Mouse (Mus musculus) adrenal gland, postnatal 14 days (tissue): Measurements from ENCODE around the gene Gfod2. TPM values are rescaled to one million over a fixed set of nuclear protein-coding genes. Genes with fewer than 3 reads are reported as not detected.

ENCODE experiments used
- DNase-seq: peaks from one replicate; pipeline ENCODE4 v3.0.0; 2021; ENCODE audit warnings: mixed read lengths
- total RNA-seq: library from RNA; stranded (reverse); gene quantifications from 2 replicates; pipeline ENCODE4 v1.2.3, GENCODE M21; 2021

Gfod2 gene
- total RNA-seq, 1 experiment from 2014 or later: 7.8 TPM

DNA sequence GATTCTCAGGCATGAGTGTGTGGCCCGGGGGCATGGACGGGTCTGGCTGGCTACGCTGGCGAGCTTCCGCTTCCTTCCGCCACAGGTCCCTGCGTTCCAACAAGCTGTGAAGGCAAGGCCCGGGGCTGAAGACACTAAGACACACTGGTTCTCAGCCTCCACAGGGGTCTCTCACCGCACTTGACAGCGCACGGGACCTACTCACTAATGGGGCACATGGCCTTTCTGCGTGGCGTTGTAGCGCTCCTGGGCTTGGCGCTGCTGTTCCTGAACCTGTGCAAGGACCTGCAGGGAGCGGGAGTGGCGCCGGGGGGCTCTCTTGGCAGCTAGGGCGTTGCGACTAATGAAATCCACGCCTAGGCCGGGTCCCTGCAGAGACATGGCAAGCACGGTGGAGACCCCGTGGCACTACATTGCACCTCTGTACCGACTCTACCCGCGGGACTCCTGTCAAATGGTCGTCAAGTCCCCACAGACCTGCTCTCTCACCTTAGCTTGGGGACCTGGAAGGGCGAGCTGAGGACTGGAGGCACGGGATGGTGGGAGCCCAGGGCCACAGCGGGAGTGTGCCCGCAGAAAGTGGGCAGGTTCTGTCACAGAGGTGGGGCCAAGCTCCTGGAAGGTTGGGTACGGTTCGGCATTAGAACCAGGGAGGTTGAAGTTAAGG, 54.2 kb downstream of the Gfod2 start:
- no peak for DNase-seq

DNA sequence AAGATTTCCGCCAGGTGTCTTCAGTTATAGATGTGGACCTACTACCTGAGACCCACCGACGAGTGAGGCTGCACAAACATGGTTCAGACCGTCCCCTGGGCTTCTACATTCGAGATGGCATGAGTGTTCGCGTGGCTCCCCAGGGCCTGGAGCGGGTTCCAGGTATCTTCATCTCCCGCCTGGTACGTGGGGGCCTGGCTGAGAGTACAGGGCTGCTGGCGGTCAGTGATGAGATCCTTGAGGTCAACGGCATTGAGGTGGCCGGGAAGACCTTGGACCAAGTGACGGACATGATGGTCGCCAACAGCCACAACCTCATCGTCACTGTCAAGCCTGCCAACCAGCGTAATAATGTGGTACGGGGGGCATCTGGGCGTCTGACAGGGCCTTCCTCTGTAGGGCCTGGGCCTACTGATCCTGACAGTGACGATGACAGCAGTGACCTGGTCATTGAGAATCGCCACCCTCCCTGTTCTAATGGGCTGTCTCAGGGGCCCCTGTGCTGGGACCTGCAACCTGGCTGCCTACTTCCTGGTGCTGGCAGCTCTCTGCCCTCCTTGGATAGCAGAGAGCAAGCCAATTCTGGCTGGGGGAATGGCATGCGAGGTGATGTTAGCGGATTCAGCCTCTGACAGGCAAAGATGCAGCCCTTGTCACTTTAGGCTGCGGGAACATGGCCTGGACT, 55.6 kb downstream of the Gfod2 start:
- no peak for DNase-seq

DNA sequence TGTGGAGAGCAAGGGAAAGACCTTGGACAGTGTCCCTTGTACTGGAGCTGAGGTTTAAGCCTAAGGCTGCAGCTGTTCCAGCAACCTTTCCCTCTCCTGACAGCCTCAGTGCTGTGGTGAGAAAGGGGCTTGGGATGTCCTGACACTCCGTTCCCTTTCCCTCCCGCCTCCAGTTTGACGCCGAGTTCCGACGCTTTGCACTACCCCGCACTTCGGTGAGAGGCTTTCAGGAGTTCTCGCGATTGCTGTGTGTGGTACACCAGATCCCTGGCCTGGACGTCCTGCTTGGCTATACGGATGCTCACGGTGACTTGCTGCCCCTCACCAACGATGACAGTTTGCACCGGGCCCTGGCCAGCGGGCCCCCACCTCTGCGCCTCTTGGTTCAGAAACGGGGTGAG, 56.5 kb downstream of the Gfod2 start:
- no peak for DNase-seq

DNA sequence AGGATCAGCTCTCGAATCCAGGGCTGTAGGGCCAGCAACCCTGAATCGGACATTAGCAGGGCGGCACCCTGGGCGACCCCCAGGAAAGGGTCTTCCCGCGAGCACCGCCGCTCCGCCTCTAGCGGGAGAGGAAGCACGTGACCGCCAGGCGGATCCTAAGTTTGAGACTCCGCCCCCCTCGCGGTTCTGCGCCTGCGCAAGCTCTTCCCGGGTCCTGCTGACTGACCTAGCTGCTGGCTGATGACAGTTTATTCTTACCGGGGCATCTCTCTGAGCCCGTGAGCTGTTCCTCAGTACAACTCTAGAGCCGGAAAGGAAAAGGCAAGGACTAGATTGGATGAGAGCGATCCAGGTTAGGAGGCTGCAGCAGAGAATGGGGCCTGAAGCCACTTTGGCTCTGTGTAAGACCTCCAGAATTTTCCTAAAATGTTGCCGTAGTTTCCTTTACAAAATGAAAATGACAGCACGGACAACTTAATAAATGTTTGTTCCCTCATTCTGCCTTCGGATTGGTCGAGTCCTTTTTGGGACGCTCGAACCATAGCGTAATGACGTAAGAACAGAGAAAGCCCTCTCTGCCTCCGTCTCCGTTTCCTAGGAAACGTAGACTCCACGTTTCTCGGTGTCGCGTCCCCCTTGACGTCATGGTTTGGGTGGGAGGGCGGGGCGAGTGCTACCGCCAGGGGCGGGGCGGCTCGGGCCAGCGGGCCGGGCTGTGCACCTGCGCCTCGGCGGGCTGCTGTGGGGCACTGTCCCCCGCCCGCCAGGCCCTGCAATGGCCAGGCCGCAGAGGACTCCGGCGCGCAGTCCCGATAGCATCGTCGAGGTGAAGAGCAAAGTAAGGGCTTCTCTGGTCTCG, 57.3 kb downstream of the Gfod2 start, which contains the start of the genes Acd and Pard6a:
Acd (minus strand) TSS at position 137 of the 859 bp plus-strand sequence.
Pard6a (plus strand) TSS at position 183 of the 859 bp plus-strand sequence.
- peak; percentile 98 for DNase-seq

DNA sequence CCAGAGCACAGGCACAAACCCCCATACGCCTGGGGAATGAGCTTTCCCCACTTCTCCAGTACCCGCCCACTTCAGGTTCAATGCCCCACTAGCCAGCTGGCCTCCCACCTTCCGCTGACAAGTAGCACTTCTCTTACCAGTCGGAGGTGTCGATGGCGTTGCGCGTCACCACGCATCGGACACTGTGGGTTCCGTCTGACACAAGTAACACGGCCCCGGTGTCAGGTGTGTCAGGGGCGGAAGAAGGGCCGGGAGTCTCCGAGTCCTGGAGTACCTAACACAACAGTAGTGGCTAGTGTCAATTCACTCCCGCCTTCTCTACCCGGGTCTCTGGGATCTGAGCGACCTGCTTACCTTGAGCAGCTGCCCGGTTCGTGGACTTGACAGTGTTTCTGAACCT, 57.9 kb downstream of the Gfod2 start:
- DNase-seq: peak; percentile 68

DNA sequence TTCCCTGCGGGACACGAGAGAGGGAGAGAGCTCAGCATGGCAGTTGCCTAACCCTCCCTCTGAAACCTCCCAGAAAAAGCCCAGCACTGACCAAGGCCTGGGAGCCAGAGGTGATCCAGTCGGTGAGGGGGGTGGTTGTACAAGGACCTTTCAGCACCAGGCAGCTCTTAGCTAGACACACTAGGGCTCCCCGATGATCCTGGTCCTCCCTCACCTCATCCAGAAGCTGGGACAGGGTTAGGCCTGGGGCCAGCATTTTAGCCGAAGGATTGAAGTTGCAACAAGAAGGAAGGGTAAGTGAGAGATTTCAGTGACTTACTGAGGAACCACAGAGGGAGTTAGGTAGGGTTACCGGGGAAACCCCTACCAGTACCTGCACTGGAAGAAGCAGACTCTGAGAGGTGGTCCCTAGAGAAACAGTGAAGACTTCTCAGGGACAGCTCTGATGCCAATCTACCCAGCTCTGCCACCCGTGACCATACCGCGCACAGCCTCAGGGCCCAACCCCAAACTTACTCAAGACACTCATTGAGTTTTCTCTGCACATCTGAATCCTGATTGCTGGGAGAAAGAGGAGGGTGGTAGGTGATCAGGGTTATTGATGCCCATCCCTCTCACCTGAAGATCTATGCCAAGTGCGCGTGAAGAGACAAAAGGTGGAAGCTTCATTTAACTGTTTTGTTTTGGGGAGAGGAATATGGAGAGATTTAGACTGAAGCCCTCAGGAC, 58.8 kb downstream of the Gfod2 start:
- no peak for DNase-seq

DNA sequence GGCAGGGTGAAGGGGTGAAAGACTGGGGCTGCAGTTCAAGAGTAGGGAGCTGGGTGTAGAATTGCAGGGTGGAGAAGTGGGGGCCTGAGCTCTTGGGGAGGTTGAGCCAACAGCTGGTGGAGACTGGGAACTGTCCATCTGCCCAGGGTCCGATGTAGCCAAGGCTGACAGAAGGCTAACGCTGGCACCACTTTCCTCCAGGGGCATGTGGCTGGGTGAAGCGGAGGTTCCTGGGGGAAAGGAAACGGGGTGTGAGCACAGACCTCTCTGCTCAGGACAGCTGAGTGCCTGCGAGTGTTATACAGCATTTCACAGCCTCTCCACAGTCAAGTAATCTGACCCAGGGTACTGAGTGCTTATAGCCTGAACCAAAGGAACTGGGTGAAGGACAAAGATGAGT, 59.7 kb downstream of the Gfod2 start:
- no peak for DNase-seq

DNA sequence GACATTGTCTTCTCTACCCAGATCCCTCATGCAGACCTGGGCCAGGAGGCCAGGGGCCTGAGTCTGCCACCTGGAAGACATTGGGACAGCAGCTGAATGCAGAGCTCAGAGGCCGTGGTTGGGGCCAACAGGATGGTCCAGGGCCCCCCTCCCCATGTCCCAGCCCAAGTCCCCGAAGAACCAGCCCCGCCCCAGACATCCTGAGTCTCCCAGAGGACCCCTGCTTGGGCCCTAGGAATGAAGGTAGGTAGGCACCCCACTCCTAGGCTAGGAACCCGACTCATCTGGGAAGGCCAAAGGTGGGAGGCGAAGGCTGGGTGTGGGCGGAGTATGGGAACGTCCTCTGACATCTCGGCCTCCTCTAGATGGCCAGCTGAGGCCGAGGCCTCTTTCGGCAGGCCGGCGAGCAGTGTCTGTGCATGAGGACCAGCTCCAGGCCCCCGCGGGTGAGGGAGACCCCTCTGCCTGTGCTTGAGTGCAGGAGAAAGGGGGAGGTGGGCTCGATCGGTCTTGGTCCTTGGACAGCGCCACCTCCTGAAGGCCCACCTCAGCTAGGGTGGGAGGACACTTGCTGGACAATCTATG, 61.2 kb downstream of the Gfod2 start:
- DNase-seq: no peak

DNA sequence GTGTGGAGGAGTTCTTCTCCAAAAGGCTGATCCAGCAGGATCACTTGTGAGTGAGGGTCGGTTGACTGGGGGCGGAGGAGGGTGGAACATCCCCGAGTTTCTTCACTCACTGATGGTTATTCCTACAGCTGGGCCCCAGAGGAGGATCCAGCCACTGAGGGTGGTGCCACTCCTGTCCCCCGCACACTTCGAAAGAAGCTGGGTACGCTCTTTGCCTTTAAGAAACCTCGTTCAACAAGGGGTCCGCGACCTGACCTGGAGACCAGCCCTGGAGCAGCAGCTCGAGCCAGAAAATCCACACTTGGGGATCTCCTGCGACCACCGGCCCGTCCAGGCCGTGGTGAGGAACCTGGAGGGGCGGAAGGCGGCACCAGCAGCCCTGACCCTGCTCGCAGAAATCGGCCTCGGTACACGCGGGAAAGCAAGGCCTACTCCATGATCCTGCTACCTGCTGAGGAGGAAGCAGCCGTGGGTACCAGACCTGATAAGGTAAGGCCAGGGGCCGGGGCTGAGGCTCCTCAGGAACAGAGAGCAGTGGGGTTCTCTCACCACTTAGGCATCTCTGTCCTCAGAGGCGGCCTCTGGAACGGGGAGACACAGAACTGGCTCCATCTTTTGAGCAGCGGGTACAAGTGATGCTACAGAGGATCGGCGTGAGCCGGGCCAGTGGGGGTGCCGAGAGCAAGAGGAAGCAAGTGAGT, 63.2 kb downstream of the Gfod2 start:
- DNase-seq: no peak

DNA sequence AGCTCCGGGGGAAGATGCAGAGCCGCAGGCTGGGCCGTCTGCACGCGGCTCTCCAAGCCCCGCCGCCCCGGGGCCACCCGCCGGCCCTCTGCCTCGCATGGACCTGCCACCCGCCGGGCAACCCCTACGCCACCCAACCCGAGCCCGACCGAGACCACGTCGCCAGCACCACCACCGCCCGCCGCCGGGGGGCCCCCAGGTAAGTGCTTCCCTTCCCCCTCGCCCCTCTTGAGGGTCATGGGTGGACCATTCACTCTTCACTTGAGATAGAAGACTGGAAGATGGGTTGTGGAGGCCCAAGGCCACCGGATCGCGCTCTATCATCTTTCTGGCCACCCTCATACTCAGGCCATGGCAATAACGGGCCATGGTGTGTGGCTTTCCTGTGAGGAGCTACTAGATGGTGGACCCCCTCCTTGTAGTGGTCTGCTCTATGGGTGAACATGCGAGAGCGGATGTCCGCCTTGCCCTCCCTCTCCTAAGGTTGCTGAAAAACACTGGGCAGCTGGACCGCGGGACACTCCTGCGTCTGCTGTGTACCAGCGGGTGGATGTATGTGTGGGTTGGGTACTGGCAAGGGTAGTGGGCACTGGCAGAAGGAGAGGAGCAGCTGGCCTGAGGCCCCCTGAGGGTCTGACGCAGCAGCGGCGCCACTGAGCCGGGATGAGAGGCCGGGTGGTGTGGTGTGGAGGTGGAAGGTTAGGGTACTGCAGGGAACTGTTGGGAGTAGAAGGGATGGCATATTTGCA, 64.2 kb downstream of the Gfod2 start:
- peak; percentile 50 for DNase-seq

DNA sequence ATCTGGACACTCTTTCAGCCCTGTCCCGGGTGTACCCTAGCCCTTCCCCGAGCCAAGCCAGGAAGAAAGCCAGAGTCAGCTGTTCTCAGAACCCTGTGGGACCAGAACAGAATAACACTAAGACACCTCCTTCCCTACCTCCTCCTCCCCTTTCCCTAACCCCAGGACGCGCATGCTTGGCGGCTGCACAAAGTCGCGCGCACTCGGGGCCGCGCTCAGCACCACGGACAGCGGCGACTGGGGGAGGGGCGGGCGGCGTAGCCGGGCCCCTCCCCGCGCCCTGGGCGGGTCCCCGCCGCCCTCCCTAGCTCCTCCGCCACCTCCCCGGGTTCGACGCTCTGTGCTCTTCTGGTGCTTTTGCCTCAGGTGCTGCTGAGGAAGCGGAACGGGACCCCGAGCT, 64.8 kb downstream of the Gfod2 start:
- DNase-seq: peak; percentile 90

DNA sequence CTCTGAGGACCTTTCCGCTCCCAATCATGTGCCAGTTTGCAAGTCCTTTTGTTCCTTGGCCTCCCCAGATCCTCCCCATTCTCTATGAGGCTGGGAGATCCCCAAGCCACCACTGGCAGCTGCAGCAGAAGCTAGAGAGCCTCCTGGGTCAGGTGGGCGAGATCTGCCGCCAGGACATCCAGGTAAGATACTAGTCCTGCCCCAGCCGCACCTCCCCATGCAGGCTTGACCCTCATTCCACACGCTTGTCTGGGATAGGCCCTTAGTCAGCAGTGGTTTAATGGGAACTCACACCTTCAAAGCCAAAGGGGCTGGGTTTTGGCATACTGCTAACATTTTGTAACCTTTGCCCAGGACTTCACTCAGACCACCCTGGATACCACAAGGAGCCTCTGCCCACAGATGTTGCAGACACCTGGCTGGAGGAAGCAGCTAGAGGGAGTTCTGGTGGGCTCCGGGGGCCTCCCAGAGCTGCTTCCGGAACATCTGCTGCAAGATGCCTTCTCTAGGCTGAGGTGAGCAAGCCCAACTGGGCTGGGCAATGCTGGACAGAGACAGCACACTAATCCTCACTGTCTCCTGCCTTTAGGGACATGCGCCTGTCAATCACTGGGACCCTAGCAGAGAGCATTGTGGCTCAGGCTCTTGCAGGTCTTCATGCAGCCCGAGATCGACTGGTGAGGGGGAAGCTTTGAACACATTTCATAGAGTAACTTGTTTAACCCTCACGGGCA, 65.8 kb downstream of the Gfod2 start:
- no peak for DNase-seq

DNA sequence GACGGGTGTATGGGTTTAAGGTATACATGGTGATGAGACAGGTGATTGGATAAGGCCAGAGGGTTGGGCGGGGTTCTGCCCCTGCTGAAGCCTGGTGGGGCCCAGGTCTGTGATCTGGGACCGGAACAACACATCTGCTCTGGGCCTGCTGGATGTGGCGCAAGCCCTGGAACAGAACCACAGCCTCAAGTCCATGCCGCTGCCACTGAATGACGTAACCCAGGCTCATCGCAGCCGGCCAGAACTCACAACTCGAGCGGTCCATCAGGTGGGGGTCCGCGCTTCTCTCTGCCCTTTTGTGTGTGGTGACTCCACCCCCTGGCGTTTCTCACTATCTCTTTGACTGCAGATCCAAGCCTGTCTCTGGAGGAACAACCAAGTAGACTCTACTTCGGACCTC, 67.5 kb downstream of the Gfod2 start:
- no peak for DNase-seq

DNA sequence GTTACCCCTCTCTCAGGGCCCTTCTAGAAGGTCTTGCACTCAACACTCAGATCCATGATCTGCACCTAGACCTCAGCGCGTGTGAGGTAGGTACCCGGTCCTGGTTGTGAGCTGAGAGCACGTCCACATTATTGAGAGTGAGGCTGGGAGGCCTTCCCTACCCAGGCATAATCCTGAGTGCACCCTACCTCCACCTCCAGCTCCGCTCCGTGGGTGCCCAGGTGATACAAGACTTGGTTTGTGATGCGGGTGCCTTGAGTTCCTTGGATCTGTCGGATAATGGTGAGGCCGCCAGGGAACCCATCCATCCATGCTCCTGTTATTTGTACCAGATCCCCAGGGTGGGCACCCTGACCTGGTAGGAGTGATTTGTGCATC, 68.5 kb downstream of the Gfod2 start:
- DNase-seq: no peak

DNA sequence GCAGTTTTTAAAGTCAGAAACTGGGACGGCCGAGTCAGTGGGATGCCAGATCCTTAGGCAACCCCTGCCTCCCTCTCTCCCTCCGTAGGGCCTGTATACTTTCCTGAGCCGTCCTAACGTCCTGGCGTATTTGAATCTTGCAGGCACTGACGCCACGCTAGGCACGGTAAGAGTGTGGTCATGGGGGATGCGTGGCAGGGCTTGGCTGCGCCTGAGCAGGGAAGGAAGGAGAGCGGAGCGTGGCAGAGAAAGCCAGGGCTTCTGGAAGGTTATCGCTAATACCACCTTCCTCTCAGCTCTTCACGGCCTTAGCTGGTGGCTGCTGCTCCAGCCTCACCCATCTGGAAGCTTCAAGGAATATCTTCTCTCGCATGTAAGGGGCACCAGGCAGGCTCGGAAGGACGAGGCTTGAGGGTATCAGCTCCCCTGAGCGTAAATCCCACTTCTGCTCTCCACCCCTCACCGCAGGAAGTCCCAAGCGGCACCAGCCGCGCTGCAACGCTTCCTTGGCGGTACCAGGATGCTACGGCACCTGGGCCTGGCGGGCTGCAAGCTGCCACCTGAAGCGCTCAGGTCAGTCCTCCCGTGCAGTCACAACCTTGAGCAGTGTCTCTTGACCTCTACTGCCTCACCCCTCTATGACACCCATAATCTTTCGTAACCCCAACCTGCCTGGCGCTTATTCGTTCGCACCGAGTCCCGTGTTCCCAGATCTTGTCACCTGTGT, 69.0 kb downstream of the Gfod2 start:
- no peak for DNase-seq

DNA sequence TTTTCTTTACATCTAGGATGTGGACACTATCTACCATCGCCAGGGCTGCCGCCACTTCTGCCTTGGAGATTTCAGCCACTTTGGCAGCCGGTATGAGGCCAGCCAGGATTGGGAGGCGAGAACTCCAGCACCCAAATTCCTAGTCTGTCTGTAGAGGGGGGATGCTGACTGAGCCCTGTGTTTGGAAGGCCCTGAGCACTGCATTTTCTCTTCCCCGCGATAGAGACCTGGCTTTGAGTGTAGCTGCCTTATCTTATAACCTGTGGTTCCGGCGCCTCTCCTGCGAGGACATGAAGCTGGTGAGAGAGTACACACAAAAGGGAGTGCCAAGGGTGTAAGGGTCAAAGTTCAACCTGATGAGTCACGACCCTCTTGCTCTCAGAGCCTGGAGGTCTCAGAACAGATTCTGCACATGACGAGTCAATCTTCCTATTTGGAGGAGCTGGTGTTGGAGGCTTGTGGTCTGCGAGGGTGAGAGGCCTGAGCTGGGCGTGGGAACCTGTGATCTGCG, 70.2 kb downstream of the Gfod2 start:
- DNase-seq: no peak

DNA sequence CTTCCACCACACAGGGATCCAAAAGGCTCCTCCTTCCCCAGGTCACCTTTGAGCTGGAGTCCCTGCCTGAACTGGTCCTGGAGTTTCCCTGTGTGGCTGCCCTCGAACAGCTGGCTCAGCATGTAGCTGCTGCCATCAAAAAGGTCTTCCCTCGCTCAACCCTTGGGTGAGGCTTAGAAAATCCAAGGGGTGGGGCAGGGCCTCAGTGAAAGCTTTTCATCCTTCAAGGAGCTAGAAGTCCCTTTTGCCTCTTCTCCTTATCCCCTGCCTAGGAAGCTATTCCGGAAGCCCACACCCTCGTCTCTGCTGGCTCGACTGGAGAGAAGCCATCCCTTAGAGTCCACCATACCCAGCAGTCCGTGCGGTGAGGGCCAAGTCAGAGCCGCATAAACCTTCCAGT, 71.0 kb downstream of the Gfod2 start:
- no peak for DNase-seq

DNA sequence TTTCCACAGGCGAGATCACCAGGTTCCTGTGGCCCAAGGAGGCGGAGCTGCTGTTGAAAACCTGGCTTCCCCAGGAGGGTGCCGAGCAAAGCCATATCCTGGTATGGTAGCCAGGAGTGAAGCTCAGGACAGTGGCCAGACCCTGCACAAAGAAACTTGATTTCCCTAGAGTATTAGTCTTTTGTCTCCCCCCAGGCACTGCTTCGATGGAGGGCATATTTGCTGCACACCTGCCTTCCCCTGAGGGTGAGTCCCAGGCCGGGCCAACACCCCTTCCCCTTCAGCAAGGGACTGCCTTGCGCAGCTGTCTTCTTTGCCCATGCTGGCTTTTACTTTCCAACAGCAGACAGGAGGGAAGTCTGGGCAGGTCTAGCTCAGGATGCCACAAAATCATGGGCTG, 71.9 kb downstream of the Gfod2 start:
- no peak for DNase-seq

DNA sequence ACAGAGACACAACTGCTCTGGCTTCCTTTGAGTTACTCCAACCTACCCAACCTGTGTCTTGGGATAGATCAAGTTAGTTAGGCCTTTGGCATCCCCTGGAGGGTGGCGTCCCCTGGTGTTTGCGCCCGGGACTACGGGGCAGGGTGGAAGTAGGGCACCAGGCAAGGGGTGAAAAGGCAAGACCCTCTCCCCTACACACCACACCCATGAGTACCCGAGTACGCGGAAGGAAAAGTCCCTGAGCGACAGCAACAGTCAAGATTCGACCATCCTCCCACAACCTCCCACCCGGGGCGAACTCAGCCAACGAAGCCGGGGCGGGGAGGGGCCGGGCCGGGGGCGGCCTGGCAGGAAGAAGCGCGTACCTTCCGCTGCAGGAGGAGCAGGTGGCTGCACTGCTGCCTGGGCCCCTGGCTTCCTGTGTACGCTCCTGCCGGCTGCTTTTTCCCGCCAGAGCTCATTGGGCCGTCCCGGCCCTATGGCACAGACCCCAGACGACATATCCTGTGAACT, 72.6 kb downstream of the Gfod2 start, which contains the start of gene Carmil2:
Carmil2 (plus strand) TSS at position 479 of the 513 bp plus-strand sequence.
- peak; percentile 84 for DNase-seq
